Mouse (Mus musculus): ENCODE data around the gene Plpp1. TPM values are rescaled to one million over a fixed set of nuclear protein-coding genes. Genes with fewer than 3 reads are reported as not detected.

Gene Plpp1
- total RNA-seq, 2 experiments from 2014 or later, result 50.8 to 82.2 TPM

Other genes with a start within 250 kb of the Plpp1 start
- gene Il31ra, start 206.4 kb upstream of the Plpp1 start, total RNA-seq (2015; ENCODE audit: low replicate concordance), result 0.42 TPM in 1 of 2 replicates, not detected in the other
- gene Il31ra, start 206.4 kb upstream of the Plpp1 start, total RNA-seq (2017; ENCODE audit: low replicate concordance), result 0.13 and 0.91 TPM in 2 replicates
- gene Ddx4, start 148.3 kb upstream of the Plpp1 start, total RNA-seq (2015; ENCODE audit: low replicate concordance), result 0.72 and 2.1 TPM in 2 replicates
- gene Ddx4, start 148.3 kb upstream of the Plpp1 start, total RNA-seq (2017; ENCODE audit: low replicate concordance), result 1.9 and 2.3 TPM in 2 replicates
- gene Slc38a9, start 140.0 kb upstream of the Plpp1 start, total RNA-seq (2015; ENCODE audit: low replicate concordance), result 67.8 and 126 TPM in 2 replicates
- gene Slc38a9, start 140.0 kb upstream of the Plpp1 start, total RNA-seq (2017; ENCODE audit: low replicate concordance), result 87.1 and 130 TPM in 2 replicates
- gene Mtrex, start 126.6 kb downstream of the Plpp1 start, total RNA-seq (2015; ENCODE audit: low replicate concordance), result 46.1 and 52.4 TPM in 2 replicates
- gene Mtrex, start 126.6 kb downstream of the Plpp1 start, total RNA-seq (2017; ENCODE audit: low replicate concordance), result 49.7 and 60.1 TPM in 2 replicates
- gene Dhx29, start 126.7 kb downstream of the Plpp1 start, total RNA-seq (2015; ENCODE audit: low replicate concordance), result 3.2 and 4.6 TPM in 2 replicates
- 3.7 and 5.1 TPM in 2 replicates for gene Dhx29, start 126.7 kb downstream of the Plpp1 start, total RNA-seq (2017; ENCODE audit: low replicate concordance)
- 0.42 and 3.2 TPM in 2 replicates for gene Ccno, start 187.0 kb downstream of the Plpp1 start, total RNA-seq (2015; ENCODE audit: low replicate concordance)
- not detected in 2 replicates for gene Ccno, start 187.0 kb downstream of the Plpp1 start, total RNA-seq (2017; ENCODE audit: low replicate concordance)
- not detected in 2 replicates for gene Mcidas, start 193.1 kb downstream of the Plpp1 start, total RNA-seq (2015; ENCODE audit: low replicate concordance)
- not detected in 2 replicates for gene Mcidas, start 193.1 kb downstream of the Plpp1 start, total RNA-seq (2017; ENCODE audit: low replicate concordance)
- gene Cdc20b, start 234.3 kb downstream of the Plpp1 start, total RNA-seq (2015; ENCODE audit: low replicate concordance), result not detected in 2 replicates
- gene Cdc20b, start 234.3 kb downstream of the Plpp1 start, total RNA-seq (2017; ENCODE audit: low replicate concordance), result not detected in 2 replicates
- 5.4 TPM in 1 of 2 replicates, not detected in the other for gene Gpx8, start 245.6 kb downstream of the Plpp1 start, total RNA-seq (2015; ENCODE audit: low replicate concordance)
- gene Gpx8, start 245.6 kb downstream of the Plpp1 start, total RNA-seq (2017; ENCODE audit: low replicate concordance), result 3.9 TPM in 1 of 2 replicates, not detected in the other

Measured in erythroid progenitor cell, adult 5-6 weeks (primary cell).